Comparison of ENCODE assay signal across 11 mouse cellular contexts in genomic region chr8:12711623-12712022, GRCm38 (mm10). TPM values are rescaled to one million over a fixed set of nuclear protein-coding genes. Genes with fewer than 3 reads are reported as not detected.
DNase-seq lines count a peak whose midpoint lies in the region; ATAC-seq and TF ChIP-seq lines count a peak whose summit lies in the region.
"Had no signal": no experiment of that assay in that cellular context is flagged by ENCODE, and none has a peak within 500 bp of the region (broad histone marks: within the 10 kb centered on the region; RNA-seq: fewer than 3 reads in every experiment).

No protein-coding gene starts in this region.

- H3K4me2 ChIP-seq in intestine, postnatal 0 days (replicated peaks; ENCODE audit: low read depth), result peak overlapping the region; percentile 58

- H3K27ac ChIP-seq in intestine, postnatal 0 days (ENCODE audit: low read depth, low read length), result no peak overlapping the region
- no peak overlapping the region for H3K27ac ChIP-seq in small intestine, adult 2 months (ENCODE audit: insufficient read depth, low read depth, low read length)
- no peak overlapping the region for H3K27ac ChIP-seq in heart, embryonic 10.5 days
- H3K27ac ChIP-seq: heart, adult 2 months had no signal

- H3K36me3 ChIP-seq in intestine, postnatal 0 days (ENCODE audit: control insufficient read depth, insufficient read depth), result no peaks in the 10 kb centered on the region
- H3K36me3 ChIP-seq in small intestine, adult 2 months (ENCODE audit: control insufficient read depth, insufficient read depth, low read length), result no peaks in the 10 kb centered on the region
- no peaks in the 10 kb centered on the region for H3K36me3 ChIP-seq in heart, embryonic 10.5 days

- no peak overlapping the region for H3K9ac ChIP-seq in intestine, postnatal 0 days (ENCODE audit: low read depth, low read length)

- ATAC-seq in intestine, postnatal 0 days, result peak; percentile 54
- ATAC-seq: midbrain, embryonic 16.5 days had no signal

- 31% methylated on average over 7 of the region's 7 CpGs for WGBS in intestine, postnatal 0 days
- 19% methylated on average over 7 of the region's 7 CpGs for WGBS in small intestine, adult 2 months
- 72% methylated on average over 7 of the region's 7 CpGs for WGBS in heart, embryonic 10.5 days

- no peaks in the 10 kb centered on the region for H3K4me1 ChIP-seq in intestine, postnatal 0 days (replicated peaks; ENCODE audit: control insufficient read depth, insufficient read depth, low read length)
- H3K4me1 ChIP-seq in small intestine, adult 2 months (ENCODE audit: control insufficient read depth, insufficient read depth, insufficient read length, low read length), result peaks cover 2% of the 10 kb centered on the region
- H3K4me1 ChIP-seq in heart, embryonic 10.5 days, result 0 out of 2 replicates have a peak, but pooled peaks cover 4% of the 10 kb centered on the region

- no peaks in the 10 kb centered on the region for H3K27me3 ChIP-seq in intestine, postnatal 0 days (replicated peaks; ENCODE audit: control insufficient read depth, insufficient read depth, low read length)
- H3K27me3 ChIP-seq in small intestine, adult 2 months (ENCODE audit: control insufficient read depth, insufficient read depth, low read length), result no peaks in the 10 kb centered on the region; the same call in 1 of the 2 replicates
- peaks cover 6% of the 10 kb centered on the region; the same call in 1 of the 2 replicates for H3K27me3 ChIP-seq in heart, embryonic 10.5 days (ENCODE audit: insufficient read depth, poor library complexity, severe bottlenecking)

- no peaks in the 10 kb centered on the region for H3K9me3 ChIP-seq in intestine, postnatal 0 days (ENCODE audit: control insufficient read depth)
- H3K9me3 ChIP-seq in heart, embryonic 10.5 days, result no peaks in the 10 kb centered on the region

- peak; percentile 9 for DNase-seq in ovary, adult 18-20 months (ENCODE audit: low spot score)
- no peak for DNase-seq in ovary, postnatal 14 days (ENCODE audit: low spot score)
- peak; percentile 50 for DNase-seq in adrenal gland, postnatal 25 days
- no peak for DNase-seq in heart, embryonic 10.5 days (ENCODE audit: low spot score)
- no peak for DNase-seq in layer of hippocampus, postnatal 36 days
- DNase-seq: cerebellum, adult 9-11 months; heart, adult 2 months; right cerebral cortex, postnatal 14 days had no signal

- no peak for TF ChIP-seq CTCF in intestine, postnatal 0 days (IDR thresholded peaks at IDR 0.05; ENCODE audit: low read depth)
- no peak for TF ChIP-seq CTCF in small intestine, adult 2 months (IDR thresholded peaks at IDR 0.05; ENCODE audit: extremely low read depth, insufficient read length, insufficient replicate concordance, low read depth, low read length)

- 0 out of 2 replicates have a peak overlapping the region, but pooled peaks have one; percentile 5 for H3K4me3 ChIP-seq in intestine, postnatal 0 days (ENCODE audit: low read depth, low read length)
- H3K4me3 ChIP-seq in small intestine, adult 2 months (ENCODE audit: low read depth, low read length), result peak overlapping the region; percentile 41
- H3K4me3 ChIP-seq in heart, embryonic 10.5 days, result no peak overlapping the region
- H3K4me3 ChIP-seq: heart, adult 2 months had no signal

- no peak for TF ChIP-seq POLR2A in small intestine, adult 2 months (IDR thresholded peaks at IDR 0.05; ENCODE audit: low read depth, low read length)

RNA-seq across cellular contexts. Expression of gene Tubgcp3, which starts 39.6 kb away (rescaled TPM):
- 34.8 and 38.6 TPM in 2 replicates for total RNA-seq in adrenal gland, postnatal 25 days (2021)
- 14.8 and 15.2 TPM in 2 replicates for polyA plus RNA-seq in intestine, postnatal 0 days (2015; fragmentation: Nextera tagmentation; extraction: Ambion mirVana)
- polyA plus RNA-seq in small intestine, adult 2 months (2012; rRNA removed), result 18.0 and 24.3 TPM in 2 replicates
- polyA plus RNA-seq in heart, embryonic 10.5 days (2016; fragmentation: Nextera tagmentation; extraction: Ambion mirVana), result 34.0 and 35.7 TPM in 2 replicates
- total RNA-seq in layer of hippocampus, postnatal 36 days (2021), result 10 to 100 TPM; 34.9 to 37.5 TPM

RNA-seq across cellular contexts. Expression of gene Atp11a, which starts 45.2 kb away (rescaled TPM):
- total RNA-seq in adrenal gland, postnatal 25 days (2021), result 131 and 173 TPM in 2 replicates
- 23.3 and 24.3 TPM in 2 replicates for polyA plus RNA-seq in intestine, postnatal 0 days (2015; fragmentation: Nextera tagmentation; extraction: Ambion mirVana)
- 8.7 and 12.8 TPM in 2 replicates for polyA plus RNA-seq in small intestine, adult 2 months (2012; rRNA removed)
- polyA plus RNA-seq in heart, embryonic 10.5 days (2016; fragmentation: Nextera tagmentation; extraction: Ambion mirVana), result 11.7 and 17.9 TPM in 2 replicates
- 10 to 100 TPM; 51.5 to 61.5 TPM for total RNA-seq in layer of hippocampus, postnatal 36 days (2021)

Comparison
In these comparisons a context has a peak if more than half of its experiments do, and no peak if none do; other contexts are left out.
1. DNase-seq: peak in ovary, adult 18-20 months (single experiment) and adrenal gland, postnatal 25 days (single experiment); none in ovary, postnatal 14 days (single experiment), heart, embryonic 10.5 days (single experiment) and layer of hippocampus, postnatal 36 days (0 of 2).